Mouse (Mus musculus): ENCODE measurements around the gene Nlgn1.

Gene Nlgn1

GRCm38 (mm10) chr3:26332400-26333238, at the start of gene Nlgn1:
Nlgn1 (minus strand) TSS chr3:26332460.
- DNase-seq = peak in 1 of 2 experiments; percentile 4

- no peak for DNase-seq
Measured at GRCm38 (mm10) chr3:26378272-26378671, 46.0 kb upstream of the Nlgn1 start.

GRCm38 (mm10) chr3:26355082-26355481, 22.8 kb upstream of the Nlgn1 start:
- DNase-seq = no peak

- DNase-seq = peak in 1 of 2 experiments; percentile 11
Measured at GRCm38 (mm10) chr3:26354483-26355030, 22.3 kb upstream of the Nlgn1 start.

GRCm38 (mm10) chr3:26337495-26337894, 5.2 kb upstream of the Nlgn1 start:
- DNase-seq = no peak

- peak; percentile 28 to 33 for DNase-seq
Measured at GRCm38 (mm10) chr3:26333239-26333811, 1.1 kb upstream of the Nlgn1 start.

- DNase-seq = peak; percentile 27 to 38
Measured at GRCm38 (mm10) chr3:26331177-26332061, 841 bp downstream of the Nlgn1 start.

GRCm38 (mm10) chr3:26330863-26331176, 1.4 kb downstream of the Nlgn1 start:
- no peak for DNase-seq

- DNase-seq = no peak
Measured at GRCm38 (mm10) chr3:26330019-26330418, 2.2 kb downstream of the Nlgn1 start.

- no peak for DNase-seq
Measured at GRCm38 (mm10) chr3:26324510-26324909, 7.8 kb downstream of the Nlgn1 start.

- no peak for DNase-seq
Measured at GRCm38 (mm10) chr3:26317397-26317796, 14.9 kb downstream of the Nlgn1 start.

GRCm38 (mm10) chr3:26297869-26298268, 34.4 kb downstream of the Nlgn1 start:
- DNase-seq = no peak

GRCm38 (mm10) chr3:26270894-26271795, 61.1 kb downstream of the Nlgn1 start:
- no peak for DNase-seq

- DNase-seq = no peak
Measured at GRCm38 (mm10) chr3:26246564-26246963, 85.7 kb downstream of the Nlgn1 start.

- no peak for DNase-seq
Measured at GRCm38 (mm10) chr3:26243274-26243673, 89.0 kb downstream of the Nlgn1 start.

GRCm38 (mm10) chr3:26230006-26230405, 102.3 kb downstream of the Nlgn1 start:
- no peak for DNase-seq

- DNase-seq = no peak
Measured at GRCm38 (mm10) chr3:26228827-26229226, 103.4 kb downstream of the Nlgn1 start.

- no peak for DNase-seq
Measured at GRCm38 (mm10) chr3:26228172-26228781, 104.0 kb downstream of the Nlgn1 start.

- no peak for DNase-seq
Measured at GRCm38 (mm10) chr3:26223500-26223899, 108.8 kb downstream of the Nlgn1 start.

- no peak for DNase-seq
Measured at GRCm38 (mm10) chr3:26216231-26216630, 116.0 kb downstream of the Nlgn1 start.

- DNase-seq = no peak
Measured at GRCm38 (mm10) chr3:26202702-26203101, 129.6 kb downstream of the Nlgn1 start.

- DNase-seq = no peak
Measured at GRCm38 (mm10) chr3:26201410-26201809, 130.8 kb downstream of the Nlgn1 start.

Measured in cerebellum, postnatal 36 days (tissue).